Mouse (Mus musculus): ENCODE measurements around the gene Ndufa1.

GRCm38 (mm10) chrX:37167085-37167484 is 23.9 kb downstream of the Ndufa1 start:
- no peak for TF ChIP-seq CTCF (IDR thresholded peaks at IDR 0.05; ENCODE audit: control insufficient read depth, insufficient read depth, insufficient replicate concordance, low read depth, low read length)
- no peak for TF ChIP-seq POLR2A (IDR thresholded peaks at IDR 0.05; ENCODE audit: control insufficient read depth, low read depth, low read length)

Data from testis, adult 2 months (tissue).